Mouse (Mus musculus) urinary bladder, postnatal 4 days (tissue): ENCODE measurements around the gene Chpf2.

Experiments used
- DNase-seq, 2 experiments: peaks; one replicate each; pipeline ENCODE4 v3.0.0; 2021 to 2022; ENCODE audit warnings: low spot score in 2 of 2

The Chpf2 gene

DNA sequence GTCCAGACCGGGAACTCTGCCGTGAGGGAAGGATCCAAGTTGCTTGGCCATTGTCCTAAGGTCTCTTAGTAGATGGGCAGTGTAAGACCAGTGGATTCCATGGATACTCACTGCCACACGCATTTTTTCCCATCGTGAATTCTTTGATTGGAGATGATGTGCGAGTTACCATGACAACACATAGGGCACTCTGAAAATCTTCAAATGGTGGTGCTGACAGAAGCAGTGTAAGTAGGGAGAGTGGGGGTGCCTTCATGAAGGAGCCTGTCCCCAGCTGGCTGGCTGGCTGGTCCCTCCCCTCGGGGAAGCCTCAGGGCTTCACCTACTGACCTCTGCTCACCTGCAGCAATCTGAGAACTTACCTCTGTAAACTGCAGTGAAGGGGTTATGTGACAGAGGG is 52.5 kb downstream of the Chpf2 start:
- no peak for DNase-seq
